Comparison of ENCODE assay signal across 9 mouse cellular contexts in genomic region chr4:152177174-152177536, GRCm38 (mm10). TPM values are rescaled to one million over a fixed set of nuclear protein-coding genes. Genes with fewer than 3 reads are reported as not detected.
A peak's percentile ranks its signal among the peaks of the same experiment; 100 is the strongest.
DNase-seq lines count a peak whose midpoint lies in the region; ATAC-seq and TF ChIP-seq lines count a peak whose summit lies in the region.
"Had no signal": no experiment of that assay in that cellular context is flagged by ENCODE, and none has a peak within 500 bp of the region (broad histone marks: within the 10 kb centered on the region; RNA-seq: fewer than 3 reads in every experiment).

No protein-coding gene starts in this region.

- peak overlapping the region; percentile 96 for H3K4me2 ChIP-seq in embryonic facial prominence, embryonic 11.5 days (ENCODE audit: low read depth, low read length)
- peak overlapping the region; percentile 75 for H3K4me2 ChIP-seq in hindbrain, postnatal 0 days (ENCODE audit: low read depth, low read length)
- H3K4me2 ChIP-seq in midbrain, postnatal 0 days (ENCODE audit: low read depth, low read length, poor library complexity, severe bottlenecking) = peak overlapping the region; percentile 74

- H3K36me3 ChIP-seq in embryonic facial prominence, embryonic 11.5 days (replicated peaks; ENCODE audit: control insufficient read depth, insufficient read depth, low read depth, low read length) = no peaks in the 10 kb centered on the region
- no peaks in the 10 kb centered on the region for H3K36me3 ChIP-seq in hindbrain, postnatal 0 days (ENCODE audit: insufficient read depth, low read length)
- no peaks in the 10 kb centered on the region for H3K36me3 ChIP-seq in midbrain, postnatal 0 days (ENCODE audit: insufficient read depth, low read length)

- no peak for DNase-seq in layer of hippocampus, adult 2 months (ENCODE audit: low spot score in 2 of 2)
- DNase-seq in layer of hippocampus, postnatal 25 days (ENCODE audit: extremely low spot score in 1 of 2, low spot score in 1 of 2) = no peak
- DNase-seq in embryonic facial prominence, embryonic 11.5 days (ENCODE audit: low spot score) = no peak
- no peak for DNase-seq in hindbrain, postnatal 0 days (ENCODE audit: low spot score)
- DNase-seq in midbrain, postnatal 0 days (ENCODE audit: low spot score) = no peak
- no peak for DNase-seq in adrenal gland, adult 18-20 months (ENCODE audit: low spot score in 2 of 2)
- no peak for DNase-seq in frontal cortex, postnatal 10 days (ENCODE audit: low spot score in 2 of 2)
- no peak for DNase-seq in right cerebral cortex, postnatal 25 days

- peak overlapping the region; percentile 96 for H3K27ac ChIP-seq in layer of hippocampus, adult 2 months
- no peak overlapping the region for H3K27ac ChIP-seq in embryonic facial prominence, embryonic 11.5 days (replicated peaks; ENCODE audit: low read depth, low read length)
- H3K27ac ChIP-seq in hindbrain, postnatal 0 days = peak overlapping the region; percentile 89
- H3K27ac ChIP-seq in midbrain, postnatal 0 days (ENCODE audit: low read depth, low read length) = peak overlapping the region; percentile 80

- 67% methylated on average over 6 of the region's 6 CpGs for WGBS in embryonic facial prominence, embryonic 11.5 days
- WGBS in hindbrain, postnatal 0 days = 62% methylated on average over 6 of the region's 6 CpGs
- WGBS in midbrain, postnatal 0 days = 68% methylated on average over 6 of the region's 6 CpGs

- no peaks in the 10 kb centered on the region for H3K9me3 ChIP-seq in embryonic facial prominence, embryonic 11.5 days (replicated peaks; ENCODE audit: control insufficient read depth, low read length)
- no peaks in the 10 kb centered on the region for H3K9me3 ChIP-seq in hindbrain, postnatal 0 days (ENCODE audit: low read length)
- H3K9me3 ChIP-seq in midbrain, postnatal 0 days (ENCODE audit: low read length) = no peaks in the 10 kb centered on the region

- H3K27me3 ChIP-seq in embryonic facial prominence, embryonic 11.5 days (ENCODE audit: control insufficient read depth, insufficient read depth, low read length) = peaks cover 15% of the 10 kb centered on the region
- 0 out of 2 replicates have a peak, but pooled peaks cover 2% of the 10 kb centered on the region for H3K27me3 ChIP-seq in hindbrain, postnatal 0 days (ENCODE audit: insufficient read depth, low read length)
- no peaks in the 10 kb centered on the region for H3K27me3 ChIP-seq in midbrain, postnatal 0 days (ENCODE audit: insufficient read depth, low read length)

- peak overlapping the region; percentile 84 for H3K4me3 ChIP-seq in layer of hippocampus, adult 2 months
- peak overlapping the region; percentile 67 for H3K4me3 ChIP-seq in embryonic facial prominence, embryonic 11.5 days (ENCODE audit: low read depth, low read length)
- H3K4me3 ChIP-seq in hindbrain, postnatal 0 days (ENCODE audit: low read length) = peak overlapping the region; percentile 52
- H3K4me3 ChIP-seq in midbrain, postnatal 0 days (ENCODE audit: low read depth, low read length) = peak overlapping the region; percentile 85

- peaks cover 5% of the 10 kb centered on the region; the same call in 1 of the 2 replicates for H3K4me1 ChIP-seq in embryonic facial prominence, embryonic 11.5 days (ENCODE audit: control insufficient read depth, insufficient read depth, low read length)
- H3K4me1 ChIP-seq in hindbrain, postnatal 0 days (ENCODE audit: insufficient read depth, low read length) = peaks cover 13% of the 10 kb centered on the region
- H3K4me1 ChIP-seq in midbrain, postnatal 0 days (ENCODE audit: insufficient read depth, low read length) = peaks cover 5% of the 10 kb centered on the region; the same call in 1 of the 2 replicates

- peak overlapping the region; percentile 88 for H3K9ac ChIP-seq in embryonic facial prominence, embryonic 11.5 days (replicated peaks; ENCODE audit: low read length)
- peak overlapping the region; percentile 67 for H3K9ac ChIP-seq in hindbrain, postnatal 0 days (replicated peaks; ENCODE audit: low read length)
- peak overlapping the region; percentile 86 for H3K9ac ChIP-seq in midbrain, postnatal 0 days (replicated peaks; ENCODE audit: low read length, poor library complexity, severe bottlenecking)

- no peak for TF ChIP-seq CTCF in layer of hippocampus, adult 2 months (conservative IDR thresholded peaks at IDR 0.05)
- no peak for TF ChIP-seq CTCF in hindbrain, postnatal 0 days (IDR thresholded peaks at IDR 0.05; ENCODE audit: low read depth)
- TF ChIP-seq CTCF in midbrain, postnatal 0 days (IDR thresholded peaks at IDR 0.05) = no peak

- no peak for ATAC-seq in embryonic facial prominence, embryonic 11.5 days (replicated peaks; ENCODE audit: insufficient number of reproducible peaks, low FRiP score, low TSS enrichment, low read depth)
- no peak for ATAC-seq in hindbrain, postnatal 0 days
- ATAC-seq in midbrain, postnatal 0 days (ENCODE audit: low FRiP score) = no peak

RNA-seq across cellular contexts. Expression of gene Acot7, which starts 0.8 kb away (rescaled TPM):
- total RNA-seq in layer of hippocampus, adult 2 months (2021) = 100 to 1,000 TPM; 306 to 335 TPM
- 100 to 1,000 TPM; 318 to 353 TPM for total RNA-seq in layer of hippocampus, postnatal 25 days (2021)
- 47.5 and 54.9 TPM in 2 replicates for polyA plus RNA-seq in embryonic facial prominence, embryonic 11.5 days (2014; fragmentation: Nextera tagmentation; extraction: Ambion mirVana)
- total RNA-seq in hindbrain, postnatal 0 days (2014; rRNA removed) = 249 and 259 TPM in 2 replicates
- 455 and 488 TPM in 2 replicates for polyA plus RNA-seq in hindbrain, postnatal 0 days (2015; fragmentation: Nextera tagmentation; extraction: Ambion mirVana)
- 228 and 259 TPM in 2 replicates for total RNA-seq in midbrain, postnatal 0 days (2014; rRNA removed)
- polyA plus RNA-seq in midbrain, postnatal 0 days (2015; fragmentation: Nextera tagmentation; extraction: Ambion mirVana) = 510 and 544 TPM in 2 replicates
- total RNA-seq in adrenal gland, adult 18-20 months (2021) = 10 to 100 TPM; 45.7 to 54.0 TPM

RNA-seq across cellular contexts. Expression of gene Hes2, which starts 18.5 kb away (rescaled TPM):
- not detected for total RNA-seq in layer of hippocampus, adult 2 months (2021)
- total RNA-seq in layer of hippocampus, postnatal 25 days (2021) = not detected
- polyA plus RNA-seq in embryonic facial prominence, embryonic 11.5 days (2014; fragmentation: Nextera tagmentation; extraction: Ambion mirVana) = 0.22 and 0.24 TPM in 2 replicates
- not detected in 2 replicates for total RNA-seq in hindbrain, postnatal 0 days (2014; rRNA removed)
- not detected in 2 replicates for polyA plus RNA-seq in hindbrain, postnatal 0 days (2015; fragmentation: Nextera tagmentation; extraction: Ambion mirVana)
- total RNA-seq in midbrain, postnatal 0 days (2014; rRNA removed) = not detected in 2 replicates
- polyA plus RNA-seq in midbrain, postnatal 0 days (2015; fragmentation: Nextera tagmentation; extraction: Ambion mirVana) = not detected in 2 replicates
- not detected for total RNA-seq in adrenal gland, adult 18-20 months (2021)
- polyA plus RNA-seq: activated CD4-positive, CD25-positive, alpha-beta regulatory T cell, adult 4 months had no signal

RNA-seq across cellular contexts. Expression of gene Espn, which starts 25.0 kb away (rescaled TPM):
- 1 to 10 TPM; 1.2 to 1.9 TPM for total RNA-seq in layer of hippocampus, adult 2 months (2021)
- 1 to 10 TPM; 1.3 to 1.4 TPM for total RNA-seq in layer of hippocampus, postnatal 25 days (2021)
- polyA plus RNA-seq in embryonic facial prominence, embryonic 11.5 days (2014; fragmentation: Nextera tagmentation; extraction: Ambion mirVana) = 6.2 and 7.3 TPM in 2 replicates
- 0.47 and 1.4 TPM in 2 replicates for total RNA-seq in hindbrain, postnatal 0 days (2014; rRNA removed)
- 0.71 and 0.79 TPM in 2 replicates for polyA plus RNA-seq in hindbrain, postnatal 0 days (2015; fragmentation: Nextera tagmentation; extraction: Ambion mirVana)
- total RNA-seq in midbrain, postnatal 0 days (2014; rRNA removed) = 0.22 and 0.42 TPM in 2 replicates
- polyA plus RNA-seq in midbrain, postnatal 0 days (2015; fragmentation: Nextera tagmentation; extraction: Ambion mirVana) = 0.22 and 0.53 TPM in 2 replicates
- total RNA-seq in adrenal gland, adult 18-20 months (2021) = 1 to 10 TPM; 1.9 to 3.3 TPM
